Mouse (Mus musculus) erythroblast, embryonic 14.5 days (primary cell): ENCODE measurements at regions not wholly inside any gene's neighbourhood (a gene's known extent, or its start where the extent isn't known, plus 50 kb on each side); places are given as distances from the start of the nearest gene placed in this dataset.

Source experiments
- GATA1 ChIP-seq: IDR thresholded peaks from 2 replicates; pipeline ENCODE4 v1.6.1; 2012; ENCODE audit warnings: low read length, inconsistent platforms, mixed read lengths
- TAL1 ChIP-seq: IDR thresholded peaks from 3 replicates; pipeline ENCODE4 v1.6.1; 2012; ENCODE audit warnings: low read length, inconsistent platforms, mixed read lengths

GRCm38 (mm10) chr16:92935848-92936535 lies 110.0 kb upstream of the Runx1 start:
- TF ChIP-seq TAL1 (no peak), GATA1 (no peak)
